Mouse (Mus musculus): ENCODE results near the gene Slco1a4.
"Not testable (repeated sequence)": the region's sequence is repeated elsewhere in the genome, so short reads cannot be mapped to it uniquely, and the experiment has no call there.

The Slco1a4 gene

GRCm38 (mm10) chr6:141856085-141856484 lies at the start of gene Slco1a4:
Gene Slco1a4 (minus strand): TSS chr6:141856199.
- DNase-seq (ENCODE audit: low spot score) = no peak

- no peak for DNase-seq (ENCODE audit: low spot score)
Measured at GRCm38 (mm10) chr6:141898197-141898596, 42.2 kb upstream of the Slco1a4 start.

- no peak for DNase-seq (ENCODE audit: low spot score)
Measured at GRCm38 (mm10) chr6:141889723-141890122, 33.7 kb upstream of the Slco1a4 start.

- DNase-seq (ENCODE audit: low spot score) = no peak
Measured at GRCm38 (mm10) chr6:141888248-141888647, 32.2 kb upstream of the Slco1a4 start.

- DNase-seq (ENCODE audit: low spot score) = peak; percentile 30
Measured at GRCm38 (mm10) chr6:141882581-141882980, 26.6 kb upstream of the Slco1a4 start.

GRCm38 (mm10) chr6:141875742-141876141 lies 19.7 kb upstream of the Slco1a4 start:
- not testable (repeated sequence) for DNase-seq (ENCODE audit: low spot score)

GRCm38 (mm10) chr6:141871711-141872110 lies 15.7 kb upstream of the Slco1a4 start:
- peak; percentile 50 for DNase-seq (ENCODE audit: low spot score)

GRCm38 (mm10) chr6:141868735-141869134 lies 12.7 kb upstream of the Slco1a4 start:
- peak; percentile 41 for DNase-seq (ENCODE audit: low spot score)

GRCm38 (mm10) chr6:141866026-141866425 lies 10.0 kb upstream of the Slco1a4 start:
- DNase-seq (ENCODE audit: low spot score) = no peak

- no peak for DNase-seq (ENCODE audit: low spot score)
Measured at GRCm38 (mm10) chr6:141857735-141858531, 1.9 kb upstream of the Slco1a4 start.

- no peak for DNase-seq (ENCODE audit: low spot score)
Measured at GRCm38 (mm10) chr6:141853616-141854015, 2.4 kb downstream of the Slco1a4 start.

GRCm38 (mm10) chr6:141849051-141849450 lies 6.9 kb downstream of the Slco1a4 start:
- DNase-seq (ENCODE audit: low spot score) = no peak

GRCm38 (mm10) chr6:141797837-141798236 lies 58.2 kb downstream of the Slco1a4 start:
- peak; percentile 23 for DNase-seq (ENCODE audit: low spot score)

GRCm38 (mm10) chr6:141774476-141774875 lies 81.5 kb downstream of the Slco1a4 start:
- DNase-seq (ENCODE audit: low spot score) = no peak

GRCm38 (mm10) chr6:141773710-141774109 lies 82.3 kb downstream of the Slco1a4 start, which contains the start of gene Gm5724:
Gene Gm5724 (minus strand): TSS chr6:141773810.
- no peak for DNase-seq (ENCODE audit: low spot score)

All from yolk sac, embryonic 10.5 days (tissue).